Mouse (Mus musculus) kidney, adult 2 months (tissue): ENCODE results near the gene Chrm1. TPM values are rescaled to one million over a fixed set of nuclear protein-coding genes. Genes with fewer than 3 reads are reported as not detected.

Source experiments
- DNase-seq: peaks from one replicate; pipeline ENCODE4 v3.0.0; 2021
- H3K27ac ChIP-seq: fragments of 200-500 bp; 2 replicates; pipeline ENCODE4 v1.5.1; 2012; ENCODE audit warnings: low read depth, low read length, control low read depth, inconsistent platforms; ENCODE audit not compliant: insufficient read depth
- H3K27me3 ChIP-seq: fragments of 200-500 bp; replicated peaks from 2 replicates; pipeline ENCODE4 v1.6.1; 2012; ENCODE audit warnings: mild to moderate bottlenecking, moderate library complexity, low read length, inconsistent platforms; ENCODE audit not compliant: control insufficient read depth, insufficient read depth
- H3K36me3 ChIP-seq: fragments of 200-500 bp; 2 replicates; pipeline ENCODE4 v1.6.1; 2012; ENCODE audit warnings: mild to moderate bottlenecking, moderate library complexity, low read length, inconsistent platforms; ENCODE audit not compliant: control insufficient read depth, insufficient read depth
- H3K4me1 ChIP-seq: fragments of 200-500 bp; 2 replicates; pipeline ENCODE4 v1.6.1; 2011; ENCODE audit warnings: low read length; ENCODE audit not compliant: control insufficient read depth, insufficient read depth
- H3K4me3 ChIP-seq: fragments of 200-500 bp; 2 replicates; pipeline ENCODE4 v1.5.1; 2011; ENCODE audit warnings: mild to moderate bottlenecking, low read depth, low read length, control low read depth; ENCODE audit not compliant: insufficient read depth
- CTCF ChIP-seq: fragments of 200-500 bp; conservative IDR thresholded peaks from 2 replicates; pipeline ENCODE4 v1.5.1; 2011; ENCODE audit warnings: low read depth, mild to moderate bottlenecking, control low read depth, low read length, moderate library complexity, mixed read lengths; ENCODE audit not compliant: insufficient read depth, insufficient read length
- POLR2A ChIP-seq: fragments of 200-500 bp; IDR thresholded peaks from one replicate; pipeline ENCODE4 v1.6.1; 2011; ENCODE audit warnings: low read depth, low read length, control low read depth
- WGBS: fragments of 180-500 bp; shearing (Covaris S2); methylation state at CpG from one replicate; pipeline ENCODE4 v1.1.7; 2018; 5-methylcytosine and 5-hydroxymethylcytosine counted together
- polyA plus RNA-seq: library from polyadenylated mRNA; depleted of rRNA; stranded (reverse); fragments of >200 nt; gene quantifications from 2 replicates; pipeline ENCODE4 v1.2.3, GENCODE M21; 2012

The Chrm1 gene
- polyA plus RNA-seq, 1 experiment: 0.53 TPM

- Histone ChIP-seq H3K27me3 (no peaks in the 10 kb centered on the region), H3K36me3 (peaks cover 2% of the 10 kb centered on the region), H3K4me3 (no peak overlapping the region), H3K27ac (no peak overlapping the region), H3K4me1 (peaks cover 3% of the 10 kb centered on the region; the same call in 1 of the 2 replicates)
- no peak for DNase-seq
- WGBS: 78% methylated on average over 6 of the region's 6 CpGs
- TF ChIP-seq CTCF (no peak), POLR2A (no peak)
Measured at GRCm38 (mm10) chr19:8705026-8705708, 41.6 kb downstream of the Chrm1 start.

- WGBS: 70% methylated on average over 7 of the region's 7 CpGs
- H3K4me1 ChIP-seq: peaks cover 3% of the 10 kb centered on the region; the same call in 1 of the 2 replicates
- TF ChIP-seq POLR2A (no peak), CTCF (no peak)
- no peak overlapping the region for H3K27ac ChIP-seq
- no peaks in the 10 kb centered on the region for H3K27me3 ChIP-seq
- peaks cover 4% of the 10 kb centered on the region for H3K36me3 ChIP-seq
- no peak overlapping the region for H3K4me3 ChIP-seq
- no peak for DNase-seq
Measured at GRCm38 (mm10) chr19:8706132-8706667, 42.6 kb downstream of the Chrm1 start.

GRCm38 (mm10) chr19:8706930-8707329, 43.3 kb downstream of the Chrm1 start:
- no peaks in the 10 kb centered on the region for H3K27me3 ChIP-seq
- WGBS: 78% methylated on average over 7 of the region's 7 CpGs
- no peak overlapping the region for H3K4me3 ChIP-seq
- peaks cover 4% of the 10 kb centered on the region for H3K36me3 ChIP-seq
- DNase-seq: no peak
- peaks cover 8% of the 10 kb centered on the region for H3K4me1 ChIP-seq
- H3K27ac ChIP-seq: no peak overlapping the region
- TF ChIP-seq POLR2A: no peak
- TF ChIP-seq CTCF: no peak

- Histone ChIP-seq H3K27me3 (no peaks in the 10 kb centered on the region), H3K4me3 (no peak overlapping the region), H3K4me1 (peaks cover 9% of the 10 kb centered on the region; the same call in 1 of the 2 replicates), H3K36me3 (peaks cover 4% of the 10 kb centered on the region), H3K27ac (no peak overlapping the region)
- DNase-seq: no peak
- WGBS: 90% methylated on average over 8 of the region's 8 CpGs
- no peak for TF ChIP-seq POLR2A
- no peak for TF ChIP-seq CTCF
Measured at GRCm38 (mm10) chr19:8708954-8709353, 45.4 kb downstream of the Chrm1 start.

- H3K27ac ChIP-seq: no peak overlapping the region
- no peaks in the 10 kb centered on the region for H3K27me3 ChIP-seq
- peaks cover 4% of the 10 kb centered on the region for H3K36me3 ChIP-seq
- TF ChIP-seq POLR2A (no peak), CTCF (no peak)
- no peak overlapping the region for H3K4me3 ChIP-seq
- H3K4me1 ChIP-seq: peaks cover 9% of the 10 kb centered on the region; the same call in 1 of the 2 replicates
- WGBS: 87% methylated on average over 2 of the region's 2 CpGs
- no peak for DNase-seq
Measured at GRCm38 (mm10) chr19:8710057-8710456, 46.5 kb downstream of the Chrm1 start.

- Histone ChIP-seq H3K27me3 (no peaks in the 10 kb centered on the region), H3K36me3 (peaks cover 4% of the 10 kb centered on the region), H3K4me1 (peaks cover 9% of the 10 kb centered on the region; the same call in 1 of the 2 replicates), H3K4me3 (peak overlapping the region; percentile 40; the same call in 1 of the 2 replicates), H3K27ac (peak overlapping the region; percentile 29)
- WGBS: 16% methylated on average over 4 of the region's 4 CpGs
- TF ChIP-seq POLR2A (no peak), CTCF (no peak)
- peak; percentile 43 for DNase-seq
Measured at GRCm38 (mm10) chr19:8711506-8711905, 47.9 kb downstream of the Chrm1 start.
